Mouse (Mus musculus): Measurements from ENCODE around the gene Cbx5.

Gene Cbx5

GRCm38 (mm10) chr15:103173251-103173650 is 66.4 kb downstream of the Cbx5 start:
- no peak for ATAC-seq (ENCODE audit: low TSS enrichment)

GRCm38 (mm10) chr15:103172537-103172936 is 67.1 kb downstream of the Cbx5 start:
- ATAC-seq (ENCODE audit: low TSS enrichment), result peak; percentile 64; the same call in 1 of the 2 replicates

- no peak for ATAC-seq (ENCODE audit: low TSS enrichment)
Measured at GRCm38 (mm10) chr15:103171276-103171675, 68.3 kb downstream of the Cbx5 start.

- ATAC-seq (ENCODE audit: low TSS enrichment), result no peak
Measured at GRCm38 (mm10) chr15:103170316-103170679, 69.3 kb downstream of the Cbx5 start.

- ATAC-seq (ENCODE audit: low TSS enrichment), result no peak
Measured at GRCm38 (mm10) chr15:103169612-103170315, 69.9 kb downstream of the Cbx5 start.

GRCm38 (mm10) chr15:103168801-103169611 is 70.6 kb downstream of the Cbx5 start:
- ATAC-seq (ENCODE audit: low TSS enrichment), result no peak

- ATAC-seq (ENCODE audit: low TSS enrichment), result no peak
Measured at GRCm38 (mm10) chr15:103167786-103168185, 71.8 kb downstream of the Cbx5 start.

- no peak for ATAC-seq (ENCODE audit: low TSS enrichment)
Measured at GRCm38 (mm10) chr15:103167042-103167615, 72.5 kb downstream of the Cbx5 start, which contains the start of gene Smug1. Gene Smug1, minus strand, starts transcription at chr15:103167092.

GRCm38 (mm10) chr15:103165924-103166323 is 73.7 kb downstream of the Cbx5 start:
- ATAC-seq (ENCODE audit: low TSS enrichment), result no peak

- ATAC-seq (ENCODE audit: low TSS enrichment), result peak; percentile 67
Measured at GRCm38 (mm10) chr15:103165379-103165778, 74.2 kb downstream of the Cbx5 start.

- peak; percentile 94 for ATAC-seq (ENCODE audit: low TSS enrichment)
Measured at GRCm38 (mm10) chr15:103163182-103163919, 76.3 kb downstream of the Cbx5 start.

GRCm38 (mm10) chr15:103157585-103157984 is 82.0 kb downstream of the Cbx5 start:
- ATAC-seq (ENCODE audit: low TSS enrichment), result peak; percentile 88

- ATAC-seq (ENCODE audit: low TSS enrichment), result no peak
Measured at GRCm38 (mm10) chr15:103156890-103157289, 82.7 kb downstream of the Cbx5 start.

- ATAC-seq (ENCODE audit: low TSS enrichment), result no peak
Measured at GRCm38 (mm10) chr15:103155366-103156321, 84.0 kb downstream of the Cbx5 start.

GRCm38 (mm10) chr15:103152890-103153610 is 86.6 kb downstream of the Cbx5 start:
- no peak for ATAC-seq (ENCODE audit: low TSS enrichment)

GRCm38 (mm10) chr15:103152371-103152770 is 87.2 kb downstream of the Cbx5 start:
- no peak for ATAC-seq (ENCODE audit: low TSS enrichment)

- ATAC-seq (ENCODE audit: low TSS enrichment), result no peak
Measured at GRCm38 (mm10) chr15:103147779-103148178, 91.8 kb downstream of the Cbx5 start.

GRCm38 (mm10) chr15:103147422-103147690 is 92.3 kb downstream of the Cbx5 start:
- no peak for ATAC-seq (ENCODE audit: low TSS enrichment)

GRCm38 (mm10) chr15:103146627-103147421 is 92.8 kb downstream of the Cbx5 start:
- ATAC-seq (ENCODE audit: low TSS enrichment), result peak; percentile 85
